Mouse (Mus musculus): ENCODE measurements around the gene Naa15.
"Not testable (repeated sequence)": the region's sequence is repeated elsewhere in the genome, so short reads cannot be mapped to it uniquely, and the experiment has no call there.

Gene Naa15

DNA sequence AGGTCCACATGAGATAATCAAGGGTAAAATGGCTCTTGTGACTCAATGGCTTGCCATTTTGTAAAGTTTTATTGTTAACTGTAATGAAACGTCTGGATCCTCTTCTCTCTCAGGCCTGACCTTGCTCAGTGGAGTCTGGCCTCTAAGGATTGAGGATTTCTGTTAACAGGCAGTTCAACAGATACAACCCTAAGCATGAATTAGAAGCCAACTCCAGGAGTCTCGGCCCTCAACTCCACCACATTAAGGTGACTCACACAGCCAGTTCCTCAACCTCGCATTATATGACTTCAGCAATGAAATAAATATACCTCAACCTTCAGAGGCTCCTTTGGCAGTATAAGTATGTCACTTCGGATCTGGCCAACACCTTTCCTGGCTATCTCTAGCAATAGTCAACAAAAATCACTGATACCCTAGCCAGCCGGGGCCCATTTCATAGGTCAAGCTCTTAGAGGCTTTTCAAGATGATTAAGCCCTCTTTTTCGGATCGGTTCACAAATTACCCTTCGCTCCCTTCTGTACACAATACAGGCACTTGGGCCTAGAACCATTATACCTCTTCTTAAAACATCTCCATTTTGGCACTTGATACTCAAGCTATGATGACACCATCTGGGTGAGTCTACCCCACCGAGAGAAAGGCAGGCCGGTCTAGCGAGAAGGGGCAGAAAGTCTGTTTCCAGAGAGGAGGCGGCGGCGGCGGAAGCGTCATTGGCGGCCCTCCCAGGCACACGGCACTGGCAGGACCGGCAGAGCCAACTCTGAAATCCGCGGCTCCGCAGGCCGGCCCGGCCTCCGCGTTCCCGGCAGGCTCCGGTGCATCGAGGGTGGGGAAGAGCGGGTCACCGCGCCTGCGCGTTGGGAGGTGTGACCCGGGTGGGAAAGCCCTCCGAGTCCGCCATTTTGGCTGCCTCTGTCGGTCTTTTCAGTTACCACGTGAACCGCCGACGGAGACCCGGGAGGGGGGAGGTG lies at the start of gene Naa15:
TSS of gene Naa15 (plus strand) at position 51 of the 975 bp plus-strand sequence.
- peak; percentile 95 for DNase-seq

DNA sequence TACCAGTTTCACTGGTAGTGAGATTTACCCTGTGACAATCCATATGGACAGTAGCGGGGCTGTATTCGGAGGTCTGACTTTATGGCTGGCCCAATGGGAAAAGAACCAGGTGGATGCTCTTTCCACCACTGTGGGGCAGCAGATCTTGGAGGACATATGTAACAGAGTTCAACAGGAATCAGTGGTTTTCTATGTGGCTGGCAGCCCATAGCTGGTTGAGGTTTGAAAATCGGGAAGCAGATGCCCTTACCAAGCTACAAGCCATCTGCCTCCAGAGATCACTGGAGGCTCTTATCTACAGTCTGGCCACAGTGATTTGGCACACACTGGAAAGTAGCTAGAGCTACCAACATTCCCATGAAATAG lies 49.4 kb upstream of the Naa15 start:
- DNase-seq = no peak

DNA sequence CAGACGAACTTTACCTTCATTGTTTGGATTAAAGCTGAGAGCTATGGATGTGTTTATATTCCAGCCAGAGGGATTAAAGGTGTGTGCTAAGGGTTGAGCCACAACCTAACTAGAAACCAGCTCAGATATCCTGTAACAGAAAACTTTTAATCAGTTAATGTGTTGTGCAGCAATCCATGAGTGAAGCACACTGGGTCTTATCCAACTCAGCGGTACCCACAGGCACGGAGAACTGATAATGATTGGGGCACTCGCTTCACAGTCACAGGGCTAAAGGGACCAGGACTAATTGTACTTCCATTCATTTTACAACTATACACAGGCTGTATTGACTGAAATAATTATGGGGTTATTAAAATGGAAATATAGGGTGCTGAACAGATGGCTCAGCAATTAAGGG lies 48.0 kb upstream of the Naa15 start:
- no peak for DNase-seq

DNA sequence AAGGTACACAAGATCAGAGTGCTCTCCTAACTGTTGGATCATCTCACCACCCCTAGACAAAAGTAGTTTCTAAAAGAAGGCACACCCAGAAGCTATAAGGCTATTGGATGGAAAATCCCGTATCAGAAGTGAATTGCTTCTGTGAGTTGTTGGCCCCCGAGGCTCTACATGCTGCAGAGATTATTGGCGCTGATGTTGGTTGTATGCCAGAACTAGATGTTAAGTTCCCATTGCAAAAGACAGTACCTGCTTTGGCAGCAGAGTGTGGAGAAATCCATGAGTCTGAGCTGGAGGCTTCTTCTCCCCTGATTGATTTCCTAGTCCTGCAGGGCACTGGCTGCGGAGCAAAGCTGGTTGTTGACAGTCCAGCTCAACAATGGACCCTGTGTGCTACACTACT lies 46.9 kb upstream of the Naa15 start:
- DNase-seq = no peak

DNA sequence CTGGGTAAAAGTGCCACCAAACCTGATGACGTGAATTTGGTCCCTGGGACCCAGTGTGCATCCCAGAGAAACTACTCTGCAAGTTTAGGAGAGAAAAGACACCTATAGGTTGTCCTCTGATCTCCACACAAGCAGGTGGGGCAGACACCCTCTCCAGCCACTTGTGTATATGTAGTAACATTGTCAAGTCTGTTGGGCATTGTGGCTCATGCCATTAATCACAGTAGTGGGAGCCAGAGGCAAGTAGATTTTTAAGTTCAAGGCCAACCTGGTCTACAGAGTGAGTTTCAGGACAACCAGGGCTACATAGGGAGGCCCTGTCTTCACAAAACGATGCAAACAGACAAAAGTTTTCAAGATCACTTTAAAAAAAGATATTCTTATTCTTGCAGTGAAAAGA lies 43.1 kb upstream of the Naa15 start:
- DNase-seq = no peak

DNA sequence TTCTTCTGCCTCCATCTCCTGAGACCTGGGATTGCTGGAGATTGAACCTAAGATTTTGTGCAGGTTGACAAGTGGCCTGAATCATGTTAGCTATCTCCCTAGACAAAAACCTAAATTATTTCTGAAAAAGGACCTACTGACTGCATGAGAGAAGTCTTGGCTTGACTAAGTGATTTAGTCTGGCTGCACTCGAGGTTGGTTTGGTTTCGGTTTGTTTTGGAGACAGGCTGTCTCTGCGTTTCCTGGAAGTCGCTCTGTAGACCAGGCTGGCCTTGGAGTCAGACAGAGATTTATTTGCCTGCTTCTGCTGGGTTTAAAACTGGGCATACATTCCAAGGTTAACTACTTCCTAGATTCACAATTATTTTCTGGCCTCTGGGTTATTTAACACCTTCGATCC lies 42.1 kb upstream of the Naa15 start:
- DNase-seq = no peak

DNA sequence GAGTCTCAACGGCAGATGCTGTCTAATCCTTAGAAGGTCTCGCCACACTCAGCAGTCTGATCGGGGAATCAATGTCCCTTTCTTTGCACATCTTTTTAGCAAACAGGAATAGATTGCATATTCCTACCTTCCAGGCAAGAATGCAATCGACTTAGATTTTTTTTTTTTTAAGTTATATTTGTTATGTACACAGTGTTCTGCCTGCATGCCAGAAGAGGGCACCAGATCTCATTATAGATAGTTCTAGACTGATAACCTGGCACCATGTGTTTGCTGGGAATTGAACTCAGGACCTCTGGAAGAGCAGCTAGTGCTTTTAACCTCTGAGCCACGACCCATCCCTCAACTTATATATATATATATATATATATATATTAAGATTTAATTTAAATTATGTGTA lies 41.4 kb upstream of the Naa15 start:
- no peak for DNase-seq

DNA sequence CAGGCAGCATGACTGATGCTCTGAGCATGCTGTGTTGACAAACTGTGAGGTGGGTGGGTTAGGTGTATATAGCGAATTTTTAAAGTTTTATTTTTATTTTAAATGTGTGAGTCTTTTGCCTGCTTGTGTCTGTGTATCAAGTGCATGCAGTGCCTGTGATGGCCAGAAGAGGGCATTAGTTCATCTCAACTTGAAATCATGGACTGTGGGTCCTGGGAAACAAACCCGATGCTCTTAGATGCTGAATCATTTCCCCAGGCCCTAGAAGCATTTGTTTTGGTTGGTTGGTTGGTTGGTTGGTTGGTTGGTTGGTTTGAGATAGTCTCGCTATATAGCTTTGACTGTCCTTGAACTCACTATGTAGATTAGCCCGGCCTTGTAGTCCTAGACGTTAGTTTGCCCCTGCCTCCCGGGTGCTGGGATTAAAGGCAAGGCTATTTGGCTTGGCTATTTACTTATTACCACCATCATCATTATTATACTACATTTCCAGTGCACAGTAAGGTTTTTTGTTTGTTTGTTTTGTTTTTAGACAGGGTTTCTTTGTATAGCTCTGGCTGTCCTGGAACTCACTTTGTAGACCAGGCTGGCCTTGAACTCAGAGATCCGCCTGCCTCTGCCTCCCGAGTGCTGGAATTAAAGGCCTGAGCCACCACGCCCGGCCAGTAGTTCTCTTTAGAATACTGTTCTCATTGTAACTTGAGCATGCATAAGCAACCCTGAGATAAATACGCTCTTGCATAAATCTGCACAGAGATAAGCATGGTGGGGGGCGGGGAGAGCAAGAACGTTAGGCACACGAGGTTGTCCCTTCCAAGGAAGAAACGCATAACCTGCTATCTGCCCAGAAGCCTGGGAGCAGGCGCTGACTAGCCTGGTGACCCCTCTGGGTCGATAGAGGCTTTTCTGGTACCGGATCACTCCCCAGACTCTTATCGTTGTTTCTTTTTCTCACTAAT lies 39.4 kb upstream of the Naa15 start:
- DNase-seq = peak; percentile 50

DNA sequence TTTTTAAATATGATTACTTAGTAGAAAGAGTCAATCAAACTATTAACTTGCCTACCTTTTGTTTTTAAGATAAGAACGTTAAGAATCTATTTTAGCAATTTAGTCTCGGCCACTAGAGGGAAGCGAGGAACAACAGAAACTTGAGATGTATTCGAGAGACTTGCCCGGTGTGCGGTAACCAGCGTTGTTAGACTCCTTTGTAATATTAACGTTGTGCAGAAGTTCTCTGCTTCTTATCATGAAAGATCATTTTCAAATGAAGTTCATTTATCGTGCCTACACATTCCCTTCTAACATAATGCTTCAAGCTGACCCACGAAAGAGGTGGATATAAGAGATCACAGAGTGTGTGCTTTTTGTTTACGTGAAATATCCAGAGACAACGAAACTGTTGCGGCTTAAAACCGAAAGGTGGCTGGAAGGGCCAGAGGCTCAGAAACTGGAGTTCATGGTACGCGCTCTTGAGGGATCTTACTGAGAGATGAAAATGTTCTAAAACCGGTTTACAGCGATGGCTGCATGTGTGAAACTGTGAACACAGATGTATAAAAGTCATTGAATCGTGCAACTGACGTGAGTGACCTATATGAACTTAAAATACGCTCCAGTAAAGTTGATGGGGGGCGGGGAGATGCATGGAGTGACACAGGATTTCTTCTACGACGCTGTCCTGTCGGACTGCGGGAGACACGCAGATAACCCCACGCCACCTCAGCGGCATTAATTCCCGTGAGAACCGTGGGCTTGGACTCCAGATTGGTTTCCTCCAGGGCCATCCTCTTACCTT lies 36.9 kb upstream of the Naa15 start:
- DNase-seq = no peak

DNA sequence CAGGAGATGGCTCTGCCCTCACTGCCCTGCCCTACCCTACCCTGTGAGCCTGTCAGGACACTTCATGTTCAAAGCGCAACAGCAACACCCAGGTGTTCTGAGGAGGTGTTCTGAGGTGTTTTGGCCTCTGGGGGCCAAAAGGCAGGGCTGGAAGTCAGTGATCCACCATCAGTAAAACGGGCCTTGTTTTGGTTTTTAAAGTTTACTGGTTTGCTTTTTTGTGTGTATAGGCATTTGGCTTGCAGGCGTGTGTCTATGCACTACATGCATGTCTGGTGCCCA lies 36.3 kb upstream of the Naa15 start:
- no peak for DNase-seq

DNA sequence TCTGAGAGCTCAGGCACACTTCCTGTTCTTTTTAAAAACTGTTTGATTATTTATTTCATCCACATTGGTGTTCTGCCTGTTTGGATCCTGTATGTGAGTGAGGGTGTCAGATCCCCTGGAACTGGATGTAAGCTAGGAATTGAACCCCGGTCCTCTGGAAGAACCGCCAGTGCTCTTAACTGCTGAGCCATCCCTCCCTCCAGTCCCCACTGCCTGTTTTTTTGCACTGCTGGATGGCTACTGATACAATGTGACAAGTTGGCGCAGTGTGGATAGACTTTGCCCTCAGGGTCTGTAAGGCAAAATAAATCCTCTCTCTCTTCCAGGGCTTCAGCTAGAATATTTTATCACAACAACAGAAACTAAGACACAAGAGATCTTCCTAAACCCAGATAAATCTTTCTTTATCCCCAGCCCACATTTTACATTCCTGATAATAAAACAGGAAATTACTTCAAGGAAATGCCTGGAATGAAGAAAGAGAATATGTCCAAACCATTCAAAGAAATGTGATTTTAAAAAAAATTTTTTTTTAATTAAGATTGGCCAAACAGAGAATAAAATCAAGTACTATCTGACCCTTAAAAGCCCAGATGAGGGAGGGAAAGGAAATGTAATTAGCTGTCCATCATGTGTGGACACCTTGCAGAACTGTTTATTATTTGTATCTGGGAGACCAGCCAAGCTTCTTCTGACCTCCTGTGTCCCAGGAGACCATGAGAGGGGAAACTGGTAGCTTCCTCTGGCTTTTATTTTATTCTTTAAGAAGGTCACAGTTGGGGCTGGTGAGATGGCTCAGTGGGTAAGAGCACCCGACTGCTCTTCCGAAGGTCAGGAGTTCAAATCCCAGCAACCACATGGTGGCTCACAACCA lies 34.9 kb upstream of the Naa15 start:
- DNase-seq = no peak

DNA sequence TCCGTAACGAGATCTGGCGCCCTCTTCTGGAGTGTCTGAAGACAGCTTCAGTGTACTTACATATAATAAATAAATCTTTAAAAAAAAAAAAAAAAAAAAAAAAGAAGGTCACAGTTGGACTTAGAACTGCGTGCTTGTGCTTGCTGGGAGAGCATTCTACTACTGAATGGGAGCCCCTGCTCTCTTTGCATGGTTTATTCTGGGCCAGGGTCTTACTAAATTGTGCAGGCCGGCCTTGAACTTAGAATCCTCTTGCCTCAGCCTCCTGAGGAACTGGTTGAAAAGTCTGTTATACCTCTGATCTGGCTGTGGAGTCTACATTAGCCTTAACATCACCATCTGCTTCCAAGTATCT lies 34.3 kb upstream of the Naa15 start:
- DNase-seq = no peak

DNA sequence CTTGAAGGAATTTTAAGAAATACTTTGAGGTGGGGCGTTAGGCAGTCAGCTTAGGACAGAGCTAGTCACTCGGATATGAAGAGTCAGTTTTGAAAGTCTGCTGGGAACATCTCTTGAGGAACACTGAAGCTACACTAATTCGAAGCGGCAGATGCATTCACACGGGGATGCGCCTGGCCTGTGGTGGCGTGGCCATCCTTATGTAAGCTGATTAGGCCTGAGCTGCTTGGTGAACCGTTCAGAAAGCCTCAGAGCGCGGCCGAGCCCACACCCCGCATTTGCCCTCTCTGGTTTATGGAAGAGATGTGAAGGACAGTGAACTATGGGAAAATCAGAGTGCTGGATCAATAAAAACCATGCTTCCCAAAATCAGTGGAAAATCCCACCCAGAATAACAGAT lies 31.5 kb upstream of the Naa15 start:
- DNase-seq = peak; percentile 58

DNA sequence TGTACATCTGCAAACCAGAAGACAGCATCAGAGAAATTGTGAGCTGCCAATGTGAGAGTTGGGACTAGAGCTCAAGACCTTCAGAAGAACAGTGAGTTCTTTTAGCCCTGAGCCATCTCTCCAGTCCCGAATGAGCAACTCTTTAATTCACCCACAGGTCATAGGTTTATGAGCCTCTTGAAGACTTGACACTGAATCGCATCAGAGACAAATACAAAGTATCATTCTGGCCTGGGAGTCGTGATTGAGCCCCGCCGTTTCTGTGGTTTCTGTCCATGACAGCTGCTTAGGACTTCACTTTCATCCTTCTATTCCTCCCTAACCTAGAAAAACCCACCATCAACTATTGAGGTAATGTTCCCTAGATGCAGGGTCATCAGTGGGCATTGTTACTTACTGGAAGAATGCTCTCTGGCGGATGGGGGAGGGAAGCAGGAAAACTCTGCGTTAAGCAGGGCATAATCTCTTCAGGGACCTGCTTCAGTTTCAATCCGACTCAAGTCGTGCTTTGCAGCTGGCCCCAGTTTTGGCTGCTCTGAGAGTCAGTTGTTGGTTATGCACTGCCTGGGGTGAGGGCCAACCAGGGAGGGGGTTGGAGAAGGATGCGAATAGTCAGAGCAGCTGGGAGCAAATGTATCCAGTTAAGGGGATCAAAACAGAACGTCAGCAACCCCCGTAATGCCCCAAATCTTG lies 28.4 kb upstream of the Naa15 start:
- DNase-seq = no peak

DNA sequence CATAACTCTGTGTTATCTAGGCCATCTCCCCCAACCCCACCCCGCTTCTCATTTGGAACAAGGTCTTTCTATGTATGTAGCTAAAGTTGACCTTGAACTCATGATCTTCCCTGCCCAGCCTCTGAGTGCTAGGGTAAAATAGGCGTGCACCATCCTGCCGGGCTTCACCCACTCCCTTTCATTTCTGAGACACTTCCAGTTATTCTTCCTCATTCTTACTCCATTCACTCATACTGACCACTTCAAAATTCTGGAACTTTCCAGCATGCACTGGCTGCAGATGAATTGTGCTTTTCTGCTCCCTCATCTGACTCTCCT lies 27.9 kb upstream of the Naa15 start:
- no peak for DNase-seq

DNA sequence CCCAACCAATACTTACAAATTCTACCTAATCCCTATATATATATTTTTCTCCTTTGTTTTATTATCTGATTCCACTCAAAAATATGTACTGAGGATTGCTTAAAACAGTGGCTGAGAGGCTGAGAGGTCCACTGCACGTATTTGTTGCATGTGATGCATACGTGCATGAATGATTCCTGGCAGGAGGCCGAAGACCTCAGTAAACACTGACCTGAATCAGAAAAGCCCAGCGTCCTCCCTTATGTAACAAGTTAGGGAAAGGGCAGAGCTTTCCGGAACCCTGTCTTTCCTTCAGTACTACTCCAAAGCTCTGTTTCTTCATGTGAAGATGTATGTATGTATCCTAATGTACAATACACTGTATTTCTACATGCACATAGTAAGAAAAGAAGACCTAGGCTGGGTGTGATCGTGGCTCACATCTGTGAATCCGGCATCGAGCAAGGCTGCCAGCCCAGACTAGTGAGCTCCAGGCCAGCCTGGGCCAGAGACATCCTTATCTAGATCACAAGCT lies 27.0 kb upstream of the Naa15 start:
- DNase-seq = peak; percentile 41

DNA sequence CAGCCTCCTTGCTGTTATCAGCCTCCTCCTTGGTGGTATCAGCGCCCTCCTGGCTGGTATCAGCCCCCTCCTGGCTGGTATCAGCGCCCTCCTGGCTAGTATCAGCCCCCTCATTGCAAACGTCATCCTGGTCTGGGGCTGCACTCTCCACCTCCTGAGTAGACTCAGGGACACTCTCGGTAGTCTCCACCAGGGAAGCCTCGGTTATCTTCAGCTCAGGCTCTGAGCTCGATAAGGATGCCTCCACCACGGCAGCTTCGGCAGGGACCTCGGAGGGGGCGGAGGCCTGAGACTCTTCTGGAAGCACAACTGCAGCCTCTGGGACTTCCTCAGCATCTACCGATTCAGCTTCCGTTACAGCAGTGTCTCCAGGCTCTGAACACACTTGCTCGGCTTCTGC lies 26.0 kb upstream of the Naa15 start:
- DNase-seq = no peak

DNA sequence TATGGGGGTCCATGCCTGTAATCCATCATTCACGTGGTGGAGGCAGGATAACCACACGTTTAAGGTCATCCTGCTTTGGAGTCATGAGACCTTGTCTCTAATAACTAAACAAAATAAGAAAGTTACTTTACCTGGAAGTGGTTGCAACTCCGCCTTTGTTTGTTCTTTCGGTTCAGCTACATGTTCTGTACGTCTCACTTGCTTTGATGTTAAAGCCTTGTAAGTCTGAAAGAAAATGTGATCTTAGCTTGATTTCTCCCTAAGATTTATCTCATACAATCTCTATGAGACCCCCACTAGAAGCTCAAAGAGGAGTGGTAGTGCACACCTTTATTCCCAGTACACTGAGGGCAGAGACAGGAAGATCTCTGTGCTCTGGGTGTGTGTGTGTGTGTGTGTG lies 23.9 kb upstream of the Naa15 start:
- DNase-seq = no peak

DNA sequence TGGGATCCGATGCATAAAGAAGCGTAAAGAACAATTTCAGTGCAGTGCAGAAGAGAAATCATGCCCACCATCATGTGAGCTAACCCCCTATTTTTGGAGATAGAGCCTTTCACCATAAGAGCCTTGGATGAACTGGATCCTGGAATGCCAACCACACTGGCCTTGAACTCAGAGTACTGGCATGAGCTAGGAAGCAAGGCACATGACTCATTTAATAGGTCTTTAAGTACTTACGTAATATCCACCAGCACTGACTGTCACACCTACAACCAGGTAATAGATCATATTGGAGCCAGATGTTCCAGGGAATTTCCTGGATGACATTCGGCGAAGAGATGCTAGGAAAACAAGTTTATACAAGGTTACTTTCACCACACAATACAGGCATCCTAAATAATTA lies 23.4 kb upstream of the Naa15 start:
- no peak for DNase-seq

DNA sequence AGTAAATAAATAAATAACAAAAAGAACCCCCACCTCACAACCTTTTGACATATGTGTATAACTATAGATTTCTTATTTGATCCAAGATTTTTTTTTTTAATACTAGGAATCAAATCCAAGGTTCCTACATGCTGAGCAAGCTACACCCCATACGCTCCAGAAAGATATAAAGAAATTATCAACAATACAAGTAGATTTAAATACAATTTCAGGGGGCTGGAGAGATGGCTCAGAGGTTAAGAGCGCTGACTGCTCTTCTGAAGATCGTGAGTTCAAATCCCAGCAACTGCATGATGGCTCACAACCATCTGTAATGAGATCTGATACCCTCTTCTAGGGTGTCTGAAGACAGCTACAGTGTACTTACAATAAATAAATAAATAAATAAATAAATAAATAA lies 21.9 kb upstream of the Naa15 start:
- DNase-seq = not testable (repeated sequence)

DNA sequence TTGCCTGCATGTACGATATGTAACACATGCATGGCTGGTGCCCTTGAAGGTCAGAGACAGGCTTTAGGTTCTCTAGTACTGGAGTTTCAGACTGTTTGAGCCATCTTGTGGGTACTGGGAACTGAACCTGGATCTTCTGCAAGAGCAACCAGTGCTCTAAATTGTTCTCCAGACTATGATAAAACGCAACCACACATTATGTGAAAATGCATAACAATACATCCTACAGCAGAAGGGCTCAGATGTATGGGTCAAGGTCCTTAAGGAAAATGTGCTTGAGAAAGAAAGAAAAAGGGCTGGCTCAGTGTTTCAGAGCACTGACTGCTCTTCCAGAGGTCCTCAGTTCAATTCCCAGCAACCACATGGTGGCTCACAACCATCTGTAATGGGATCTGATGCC lies 21.3 kb upstream of the Naa15 start:
- DNase-seq = no peak

DNA sequence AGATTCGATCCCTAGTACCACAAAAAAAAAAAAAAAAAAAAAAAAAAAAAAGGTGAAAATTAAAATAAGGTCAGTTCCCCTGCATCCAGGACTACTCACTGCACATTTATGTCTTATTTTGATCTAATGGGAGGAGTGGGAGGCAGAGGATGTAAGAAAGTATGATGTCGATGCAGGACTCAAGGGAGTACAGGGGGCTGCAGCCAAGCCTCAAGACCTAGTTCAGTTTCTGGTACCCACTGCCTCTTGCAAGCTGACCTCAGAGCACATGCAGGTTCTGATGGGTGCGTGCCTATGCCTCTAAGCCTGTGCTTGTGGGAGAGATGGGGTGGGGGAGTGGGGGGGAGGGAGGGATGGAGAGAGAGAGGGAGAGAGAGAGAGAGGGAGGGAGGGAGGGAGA lies 20.1 kb upstream of the Naa15 start:
- no peak for DNase-seq

Measured in cerebellum, adult 8-10 months (tissue).